Mouse (Mus musculus) ES-Bruce4 (cell line): Measurements from ENCODE around the gene Gpm6b. TPM values are rescaled to one million over a fixed set of nuclear protein-coding genes. Genes with fewer than 3 reads are reported as not detected.

Experiments used
- H3K27ac ChIP-seq: 2 replicates; pipeline ENCODE4 v1.5.1; 2012; ENCODE audit warnings: low read length, inconsistent platforms; ENCODE audit not compliant: insufficient read depth
- H3K27me3 ChIP-seq: 2 replicates; pipeline ENCODE4 v1.6.1; 2012; ENCODE audit warnings: mild to moderate bottlenecking, low read length, inconsistent platforms; ENCODE audit not compliant: control insufficient read depth, poor library complexity, insufficient read depth, severe bottlenecking
- H3K36me3 ChIP-seq: 2 replicates; pipeline ENCODE4 v1.6.1; 2012; ENCODE audit warnings: inconsistent platforms, mild to moderate bottlenecking, low read length, moderate library complexity; ENCODE audit not compliant: control insufficient read depth, poor library complexity, insufficient read depth, severe bottlenecking
- H3K4me1 ChIP-seq: one replicate; pipeline ENCODE4 v1.8.1; 2011; ENCODE audit warnings: low read length; ENCODE audit not compliant: control insufficient read depth, insufficient read depth
- H3K4me3 ChIP-seq: 2 replicates; pipeline ENCODE4 v1.5.1; 2011; ENCODE audit warnings: low read depth, mild to moderate bottlenecking, low read length
- H3K9ac ChIP-seq: 2 replicates; pipeline ENCODE4 v1.6.1; 2012; ENCODE audit warnings: low read depth, mild to moderate bottlenecking, inconsistent platforms; ENCODE audit not compliant: poor library complexity, severe bottlenecking
- H3K9me3 ChIP-seq: replicated peaks from 2 replicates; pipeline ENCODE4 v1.6.1; 2012; ENCODE audit warnings: mild to moderate bottlenecking, low read length, inconsistent platforms; ENCODE audit not compliant: control insufficient read depth, poor library complexity, insufficient read depth, severe bottlenecking
- CTCF ChIP-seq: IDR thresholded peaks from one replicate; pipeline ENCODE4 v1.8.1; 2011; ENCODE audit warnings: low read depth, low read length
- EP300 ChIP-seq: IDR thresholded peaks from 2 replicates; pipeline ENCODE4 v1.6.1; 2011; ENCODE audit warnings: low read depth, low read length; ENCODE audit not compliant: insufficient read depth
- POLR2A ChIP-seq: IDR thresholded peaks from one replicate; pipeline ENCODE4 v1.8.1; 2011; ENCODE audit warnings: low read length; ENCODE audit not compliant: insufficient read depth
- polyA plus RNA-seq: library from polyadenylated mRNA; stranded (reverse); fragments of >200 nt; gene quantifications from 2 replicates; pipeline ENCODE4 v1.2.4, GENCODE M21; 2011; ENCODE audit warnings: low read depth; ENCODE audit not compliant: missing spikeins, insufficient read depth, insufficient read length

Gpm6b gene
- polyA plus RNA-seq, 1 experiment: 2.0 TPM

- Histone ChIP-seq H3K4me3 (no peak overlapping the region), H3K27ac (no peak overlapping the region), H3K4me1 (no peaks in the 10 kb centered on the region), H3K27me3 (no peaks in the 10 kb centered on the region), H3K9ac (no peak overlapping the region), H3K9me3 (no peaks in the 10 kb centered on the region), H3K36me3 (no peaks in the 10 kb centered on the region)
- TF ChIP-seq CTCF (no peak), EP300 (no peak)
These were observed 103.1 kb downstream of the Gpm6b start for GRCm38 (mm10) chrX:166341795-166342194.

DNA sequence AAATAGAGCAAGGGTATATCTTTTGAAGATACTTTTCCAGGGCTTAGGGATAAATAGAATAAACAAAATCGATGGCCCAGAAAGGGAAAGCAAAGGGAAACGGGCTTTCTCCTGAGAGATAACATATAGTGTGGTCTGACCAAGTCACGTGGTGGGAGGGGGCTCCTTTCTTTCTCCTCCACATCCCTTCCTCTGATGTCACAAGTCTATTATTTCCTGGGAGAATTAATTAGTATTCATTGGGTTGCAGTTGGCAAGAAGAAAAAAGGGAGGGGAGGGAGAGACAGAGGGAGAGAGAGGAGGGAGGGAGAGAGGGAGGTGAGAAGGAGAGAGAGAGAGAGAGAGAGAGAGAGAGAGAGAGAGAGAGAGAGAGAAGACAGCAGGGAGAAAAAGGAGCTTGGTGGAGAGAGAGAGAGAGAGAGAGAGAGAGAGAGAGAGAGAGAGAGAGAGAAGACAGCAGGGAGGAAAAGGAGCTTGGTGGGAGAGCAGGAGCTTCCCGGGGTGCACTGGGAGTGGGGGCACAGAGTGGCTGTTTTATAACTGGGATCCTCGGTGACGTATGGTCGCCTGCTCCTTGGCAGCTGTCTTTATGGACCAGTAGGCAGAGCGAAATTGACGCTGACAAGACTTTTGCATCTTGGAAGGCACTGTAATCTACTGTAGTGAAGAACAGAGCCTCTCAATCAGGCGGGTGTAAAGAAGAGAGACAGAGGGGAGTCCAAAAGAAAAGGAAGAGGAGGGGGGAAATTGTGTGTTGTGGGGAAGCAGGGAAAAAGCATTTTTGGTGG, 105.7 kb downstream of the Gpm6b start:
- Histone ChIP-seq H3K9ac (no peak overlapping the region), H3K27me3 (no peaks in the 10 kb centered on the region), H3K4me3 (no peak overlapping the region), H3K9me3 (no peaks in the 10 kb centered on the region), H3K36me3 (no peaks in the 10 kb centered on the region), H3K4me1 (no peaks in the 10 kb centered on the region), H3K27ac (no peak overlapping the region)
- TF ChIP-seq EP300 (no peak), CTCF (no peak), POLR2A (no peak)

DNA sequence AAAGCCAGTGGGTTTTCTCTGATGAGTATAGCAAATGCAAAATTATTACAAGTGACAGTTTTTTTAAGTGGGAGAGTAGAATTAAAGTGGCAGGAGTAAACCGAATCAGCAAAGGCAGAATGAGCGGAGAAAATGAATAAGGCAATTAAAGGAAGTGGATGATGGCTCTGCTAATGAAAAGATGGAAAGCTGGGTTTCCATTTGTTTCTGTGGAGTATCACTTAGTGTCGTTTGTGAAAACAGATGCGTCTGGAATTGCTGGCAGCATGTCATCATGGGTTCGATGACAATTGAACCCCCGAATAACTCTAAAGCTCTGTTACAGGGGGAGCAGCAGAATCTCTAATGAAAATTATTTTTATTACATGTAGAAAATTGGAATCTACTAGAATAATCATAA, 109.4 kb downstream of the Gpm6b start:
- Histone ChIP-seq H3K9me3 (no peaks in the 10 kb centered on the region), H3K4me1 (no peaks in the 10 kb centered on the region), H3K27ac (no peak overlapping the region), H3K36me3 (no peaks in the 10 kb centered on the region), H3K4me3 (no peak overlapping the region), H3K9ac (no peak overlapping the region), H3K27me3 (no peaks in the 10 kb centered on the region)
- TF ChIP-seq EP300 (no peak), POLR2A (no peak), CTCF (no peak)

- Histone ChIP-seq H3K36me3 (no peaks in the 10 kb centered on the region), H3K9me3 (no peaks in the 10 kb centered on the region), H3K9ac (no peak overlapping the region), H3K4me3 (no peak overlapping the region), H3K27me3 (no peaks in the 10 kb centered on the region), H3K4me1 (no peaks in the 10 kb centered on the region), H3K27ac (no peak overlapping the region)
- TF ChIP-seq EP300 (no peak), CTCF (no peak), POLR2A (no peak)
These were observed 109.9 kb downstream of the Gpm6b start for GRCm38 (mm10) chrX:166348634-166349033.

DNA sequence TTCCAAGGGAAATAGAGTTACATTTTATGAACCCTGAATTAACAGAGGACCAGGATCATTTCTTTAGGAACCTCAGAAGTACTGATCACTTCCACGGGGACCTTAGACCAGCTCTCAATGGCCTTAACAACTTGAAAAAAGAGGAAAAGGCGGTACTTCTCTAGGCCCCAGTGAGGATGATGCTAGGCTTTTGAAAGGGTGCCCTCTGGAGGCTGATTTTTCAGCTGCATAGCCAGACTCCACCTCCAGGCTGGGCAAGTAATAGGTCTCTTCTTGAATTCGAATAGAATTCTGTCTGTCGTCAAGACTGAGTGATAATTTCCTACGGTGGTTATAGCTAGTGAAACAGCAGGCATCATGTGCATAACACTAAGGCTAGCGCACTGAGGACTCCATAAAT, 113.1 kb downstream of the Gpm6b start:
- H3K9me3 ChIP-seq: no peaks in the 10 kb centered on the region
- H3K27me3 ChIP-seq: no peaks in the 10 kb centered on the region
- no peak overlapping the region for H3K9ac ChIP-seq
- TF ChIP-seq POLR2A (no peak), EP300 (no peak), CTCF (peak; percentile 56)
- H3K27ac ChIP-seq: no peak overlapping the region
- no peaks in the 10 kb centered on the region for H3K4me1 ChIP-seq
- no peak overlapping the region for H3K4me3 ChIP-seq
- no peaks in the 10 kb centered on the region for H3K36me3 ChIP-seq

- Histone ChIP-seq H3K36me3 (no peaks in the 10 kb centered on the region), H3K4me1 (no peaks in the 10 kb centered on the region), H3K27ac (no peak overlapping the region), H3K27me3 (no peaks in the 10 kb centered on the region), H3K4me3 (no peak overlapping the region), H3K9ac (no peak overlapping the region), H3K9me3 (no peaks in the 10 kb centered on the region)
- TF ChIP-seq EP300: no peak
- no peak for TF ChIP-seq CTCF
- no peak for TF ChIP-seq POLR2A
These were observed 114.7 kb downstream of the Gpm6b start for GRCm38 (mm10) chrX:166353412-166353811.
